Mouse (Mus musculus): ENCODE data around the gene Snn.

DNA sequence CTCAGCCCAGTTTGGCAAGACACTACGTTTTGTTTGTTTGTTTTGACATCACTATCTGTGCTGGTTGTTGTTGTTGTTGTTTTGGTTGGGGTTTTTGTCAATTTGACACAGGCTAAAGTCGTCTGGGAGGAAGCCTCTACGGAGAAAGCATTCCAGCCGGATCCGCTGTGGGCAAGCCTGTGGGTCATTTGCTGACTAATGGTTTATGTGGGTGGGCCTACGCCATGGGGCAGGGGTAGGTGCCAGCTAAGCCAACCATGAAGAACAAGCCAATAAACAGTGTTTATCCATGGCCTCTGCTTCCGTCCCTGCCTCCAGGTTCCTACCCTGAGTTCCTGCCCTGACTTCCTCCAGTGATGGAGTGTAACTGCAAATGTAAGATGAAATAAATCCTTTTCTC, 32.5 kb upstream of the Snn start:
- TF ChIP-seq CTCF (IDR thresholded peaks at IDR 0.05; ENCODE audit: low read depth) = no peak
- TF ChIP-seq EP300 (IDR thresholded peaks at IDR 0.05; ENCODE audit: low read depth) = no peak
